Mouse (Mus musculus) limb, embryonic 10.5 days (tissue): ENCODE measurements around the gene Npas3. TPM values are rescaled to one million over a fixed set of nuclear protein-coding genes. Genes with fewer than 3 reads are reported as not detected.

Experiments
- DNase-seq: peaks from one replicate; pipeline ENCODE4 v3.0.0-alpha.2; 2017; ENCODE audit warnings: low spot score
- H3K27ac ChIP-seq: fragments of 300-500 bp; sonication (generic); 2 replicates; pipeline ENCODE4 v1.5.1; 2016; ENCODE audit warnings: mild to moderate bottlenecking
- H3K27me3 ChIP-seq: fragments of 300-500 bp; sonication (generic); 2 replicates; pipeline ENCODE4 v1.6.1; 2016; ENCODE audit warnings: low read depth, mild to moderate bottlenecking; ENCODE audit not compliant: poor library complexity, severe bottlenecking
- H3K36me3 ChIP-seq: fragments of 300-500 bp; sonication (generic); 2 replicates; pipeline ENCODE4 v1.6.1; 2016; ENCODE audit warnings: mild to moderate bottlenecking, moderate library complexity
- H3K4me1 ChIP-seq: fragments of 300-500 bp; sonication (generic); 2 replicates; pipeline ENCODE4 v1.6.1; 2016
- H3K4me3 ChIP-seq: fragments of 300-500 bp; sonication (generic); 2 replicates; pipeline ENCODE4 v1.5.1; 2016; ENCODE audit warnings: mild to moderate bottlenecking, moderate library complexity
- H3K9me3 ChIP-seq: fragments of 300-500 bp; sonication (generic); replicated peaks from 2 replicates; pipeline ENCODE4 v1.6.1; 2016; ENCODE audit warnings: mild to moderate bottlenecking
- WGBS: fragments of 180-500 bp; shearing (Covaris S2); methylation state at CpG from one replicate; pipeline ENCODE4 v1.1.7; 2016; 5-methylcytosine and 5-hydroxymethylcytosine counted together
- polyA plus RNA-seq: library from polyadenylated mRNA; unstranded; fragments of >200 nt; fragmentation: Nextera tagmentation; extraction: Ambion mirVana; gene quantifications from 2 replicates; pipeline ENCODE4 v1.2.1, GENCODE M21; 2016

Npas3 gene
- polyA plus RNA-seq, 1 experiment from 2014 or later, result 0.91 TPM

DNA sequence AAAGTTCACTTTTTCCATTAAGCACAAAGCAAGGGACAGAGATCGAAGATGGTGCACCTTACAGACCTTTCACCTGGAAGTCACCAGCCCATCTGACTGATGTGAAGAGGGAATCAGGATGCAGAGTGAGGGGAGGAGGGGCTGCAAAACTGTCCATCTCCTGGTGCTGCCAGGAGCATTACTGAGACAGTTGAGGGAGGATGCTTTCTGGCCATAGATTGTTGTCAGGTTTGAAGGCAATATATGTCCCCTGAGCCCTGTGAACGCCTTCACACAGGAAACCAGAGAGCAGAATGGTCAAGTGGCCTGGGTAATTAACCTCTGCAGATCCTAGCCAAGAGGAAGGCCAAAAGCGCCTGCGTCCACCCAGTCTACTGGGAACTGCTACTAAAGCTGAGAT lies 796.9 kb downstream of the Npas3 start:
- Histone ChIP-seq H3K27me3 (no peaks in the 10 kb centered on the region), H3K4me3 (no peak overlapping the region), H3K27ac (no peak overlapping the region), H3K9me3 (no peaks in the 10 kb centered on the region), H3K36me3 (no peaks in the 10 kb centered on the region), H3K4me1 (peaks cover 5% of the 10 kb centered on the region)
- DNase-seq, result no peak
- WGBS, result 65% methylated on average over 4 of the region's 4 CpGs

DNA sequence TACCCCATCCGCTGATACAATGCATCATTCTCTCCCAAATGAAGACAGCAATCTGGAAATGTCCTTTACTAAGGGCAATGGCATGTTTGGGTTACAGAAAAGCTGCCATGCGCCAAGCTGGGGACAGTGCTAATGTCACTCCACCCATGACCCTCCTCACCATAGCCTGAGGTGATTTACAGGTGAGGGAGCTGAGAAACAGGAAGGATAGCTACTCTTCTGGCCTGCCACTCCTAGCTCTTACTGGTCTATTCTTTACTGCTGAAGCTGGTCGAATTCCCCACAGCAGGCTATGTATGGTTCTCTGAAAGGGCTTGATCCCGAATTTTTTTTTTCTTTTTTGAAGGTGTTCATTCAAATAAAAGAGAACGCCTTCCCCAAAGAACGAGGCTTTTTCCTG lies 798.3 kb downstream of the Npas3 start:
- DNase-seq, result no peak
- no peaks in the 10 kb centered on the region for H3K27me3 ChIP-seq
- 68% methylated on average over 6 of the region's 6 CpGs for WGBS
- H3K4me3 ChIP-seq, result no peak overlapping the region
- H3K27ac ChIP-seq, result no peak overlapping the region
- H3K36me3 ChIP-seq, result no peaks in the 10 kb centered on the region
- H3K4me1 ChIP-seq, result peaks cover 5% of the 10 kb centered on the region
- H3K9me3 ChIP-seq, result no peaks in the 10 kb centered on the region

DNA sequence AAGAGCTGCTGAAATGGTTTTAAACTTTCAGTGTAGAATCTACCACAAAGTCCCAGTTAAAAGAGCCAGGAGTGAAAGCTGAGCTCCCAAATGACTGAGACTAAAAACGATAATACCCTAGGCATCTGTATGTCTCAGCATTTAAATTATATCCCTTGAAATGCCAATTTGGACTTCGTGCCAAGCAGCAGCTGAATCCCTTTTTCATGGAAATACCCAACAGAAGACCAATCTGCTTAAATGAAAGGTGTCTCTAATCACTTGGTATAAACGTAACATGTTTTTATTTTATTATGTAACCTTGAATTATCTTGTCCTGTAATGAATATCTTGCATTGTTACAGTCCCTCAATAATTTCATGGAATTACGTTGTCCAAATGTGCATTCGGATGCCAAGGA lies 799.6 kb downstream of the Npas3 start:
- no peaks in the 10 kb centered on the region for H3K36me3 ChIP-seq
- no peak overlapping the region for H3K4me3 ChIP-seq
- no peaks in the 10 kb centered on the region for H3K27me3 ChIP-seq
- peaks cover 11% of the 10 kb centered on the region for H3K4me1 ChIP-seq
- DNase-seq, result no peak
- no peak overlapping the region for H3K27ac ChIP-seq
- H3K9me3 ChIP-seq, result no peaks in the 10 kb centered on the region
- 92% methylated on average over 5 of the region's 5 CpGs for WGBS

- Histone ChIP-seq H3K4me3 (no peak overlapping the region), H3K27ac (no peak overlapping the region), H3K9me3 (no peaks in the 10 kb centered on the region), H3K27me3 (no peaks in the 10 kb centered on the region), H3K4me1 (peaks cover 13% of the 10 kb centered on the region), H3K36me3 (no peaks in the 10 kb centered on the region)
- DNase-seq, result no peak
- 96% methylated on average over 4 of the region's 4 CpGs for WGBS
These were observed 801.4 kb downstream of the Npas3 start for GRCm38 (mm10) chr12:54049926-54050325.

DNA sequence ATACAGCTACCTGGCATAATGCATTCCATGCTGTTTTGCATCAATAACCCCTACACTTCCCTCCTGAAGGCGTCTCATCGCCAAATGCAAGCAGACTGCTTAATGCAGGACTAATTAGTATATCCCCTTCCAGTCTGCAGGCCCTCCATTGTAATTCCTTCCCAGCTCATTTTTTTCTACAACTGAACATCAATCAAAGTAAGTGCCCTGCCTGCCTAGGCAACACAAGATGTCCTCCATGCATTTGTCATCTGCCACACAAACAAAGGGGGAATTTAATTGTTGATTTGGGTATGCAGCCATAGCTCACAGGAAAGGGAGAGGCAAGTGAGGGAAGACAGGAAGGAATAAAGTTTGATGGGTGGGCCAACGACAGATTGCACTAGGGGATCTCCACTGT lies 804.5 kb downstream of the Npas3 start:
- H3K9me3 ChIP-seq, result no peaks in the 10 kb centered on the region
- H3K36me3 ChIP-seq, result no peaks in the 10 kb centered on the region
- H3K4me1 ChIP-seq, result peaks cover 13% of the 10 kb centered on the region
- peaks cover 12% of the 10 kb centered on the region; the same call in 1 of the 2 replicates for H3K27me3 ChIP-seq
- no peak overlapping the region for H3K4me3 ChIP-seq
- WGBS, result 40% methylated on average over 3 of the region's 3 CpGs
- H3K27ac ChIP-seq, result no peak overlapping the region
- no peak for DNase-seq

DNA sequence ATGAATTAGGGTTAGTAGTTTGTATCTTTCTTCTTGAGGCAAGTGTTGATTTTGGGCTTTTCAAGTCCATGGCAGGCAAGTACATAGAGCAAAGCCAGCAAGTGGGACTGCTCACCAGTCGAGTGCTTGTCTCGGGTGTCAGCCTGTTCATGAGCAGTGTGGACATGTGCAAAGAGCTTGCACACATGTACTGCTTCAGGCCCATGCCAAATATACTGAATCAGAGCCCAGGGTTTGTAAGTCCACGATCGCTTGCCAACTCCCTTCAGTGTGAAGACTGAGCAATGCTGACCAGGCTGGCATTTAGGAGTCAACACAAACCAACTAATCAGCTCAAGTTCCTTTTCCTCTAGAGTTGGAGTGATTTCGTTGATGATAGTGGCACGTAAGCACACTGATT lies 805.1 kb downstream of the Npas3 start:
- no peak overlapping the region for H3K27ac ChIP-seq
- no peak for DNase-seq
- no peaks in the 10 kb centered on the region for H3K9me3 ChIP-seq
- H3K36me3 ChIP-seq, result no peaks in the 10 kb centered on the region
- H3K4me3 ChIP-seq, result no peak overlapping the region
- H3K27me3 ChIP-seq, result peaks cover 18% of the 10 kb centered on the region; the same call in 1 of the 2 replicates
- WGBS, result 91% methylated on average over 6 of the region's 6 CpGs
- H3K4me1 ChIP-seq, result peaks cover 15% of the 10 kb centered on the region

DNA sequence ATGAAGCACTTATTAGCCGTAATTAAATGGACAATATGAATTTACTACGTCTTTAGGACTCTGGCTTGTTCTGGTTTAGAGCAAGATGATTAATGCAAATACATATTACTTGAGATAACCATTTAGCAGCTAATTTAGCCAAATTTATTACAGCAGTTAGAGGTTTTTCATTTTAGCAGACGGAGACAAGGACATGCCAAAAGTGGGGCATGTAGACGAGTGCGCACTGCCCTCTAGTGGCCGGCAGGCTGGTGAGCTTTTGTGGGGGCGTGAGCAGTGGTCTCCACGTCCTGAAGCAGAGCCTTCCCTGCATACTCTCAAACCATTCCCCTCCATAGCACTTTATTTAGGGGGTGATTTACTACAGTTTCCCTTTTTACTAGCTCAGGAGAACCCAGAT lies 812.3 kb downstream of the Npas3 start:
- DNase-seq, result peak; percentile 92
- no peak overlapping the region for H3K4me3 ChIP-seq
- H3K9me3 ChIP-seq, result no peaks in the 10 kb centered on the region
- no peak overlapping the region for H3K27ac ChIP-seq
- 12% methylated on average over 8 of the region's 8 CpGs for WGBS
- no peaks in the 10 kb centered on the region for H3K36me3 ChIP-seq
- peaks cover 33% of the 10 kb centered on the region for H3K4me1 ChIP-seq
- peaks cover 64% of the 10 kb centered on the region for H3K27me3 ChIP-seq

DNA sequence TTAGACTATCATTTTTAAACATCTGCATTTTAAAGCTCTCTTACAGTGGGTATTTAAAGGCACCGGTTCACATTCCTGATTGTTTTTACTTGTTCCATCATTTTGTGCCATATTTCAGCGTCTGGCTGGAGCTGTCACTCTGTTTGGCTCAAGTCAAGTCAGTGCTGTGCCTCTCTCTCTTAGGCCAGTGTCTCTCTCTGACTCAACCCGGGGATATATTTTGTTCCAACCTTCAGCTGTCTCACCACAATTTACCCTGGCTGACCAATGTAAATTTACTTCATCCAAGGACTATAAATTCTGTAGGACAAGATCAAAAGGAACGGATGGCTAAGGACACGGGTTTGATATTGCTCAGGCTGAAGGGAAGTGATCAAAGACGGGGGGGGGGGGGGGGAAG lies 812.7 kb downstream of the Npas3 start:
- 56% methylated on average over 6 of the region's 6 CpGs for WGBS

GRCm38 (mm10) chr12:54064986-54065385 lies 816.5 kb downstream of the Npas3 start:
- no peaks in the 10 kb centered on the region for H3K36me3 ChIP-seq
- H3K9me3 ChIP-seq, result no peaks in the 10 kb centered on the region
- H3K27me3 ChIP-seq, result peaks cover 76% of the 10 kb centered on the region
- DNase-seq, result peak; percentile 75
- H3K27ac ChIP-seq, result no peak overlapping the region
- peaks cover 41% of the 10 kb centered on the region for H3K4me1 ChIP-seq
- 25% methylated on average over 16 of the region's 16 CpGs for WGBS
- H3K4me3 ChIP-seq, result peak overlapping the region; percentile 20; the same call in 1 of the 2 replicates

More for the DNA sequence above, 812.7 kb downstream of the Npas3 start:
- Histone ChIP-seq H3K4me1 (peaks cover 34% of the 10 kb centered on the region), H3K36me3 (no peaks in the 10 kb centered on the region), H3K27me3 (peaks cover 68% of the 10 kb centered on the region), H3K9me3 (no peaks in the 10 kb centered on the region), H3K27ac (no peak overlapping the region), H3K4me3 (no peak overlapping the region)
- DNase-seq, result no peak

DNA sequence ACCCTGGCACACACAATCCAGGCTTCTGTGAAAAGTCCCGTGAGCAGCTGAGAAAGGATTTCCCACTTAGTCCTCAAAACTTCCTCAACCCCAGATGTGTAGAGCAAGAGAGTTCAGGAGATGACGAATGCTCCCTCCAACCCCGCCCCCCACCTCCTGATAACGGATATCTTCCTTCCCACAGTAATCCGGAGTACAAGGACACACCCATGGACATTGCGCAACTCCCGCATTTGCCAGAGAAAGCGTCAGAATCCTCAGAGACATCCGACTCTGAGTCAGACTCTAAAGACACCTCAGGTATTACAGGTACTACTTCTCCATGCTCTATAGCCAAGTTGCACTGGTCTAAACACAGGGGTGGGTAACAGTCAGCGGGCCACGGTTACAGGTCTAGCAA lies 817.1 kb downstream of the Npas3 start:
- WGBS, result 67% methylated on average over 11 of the region's 11 CpGs
- peaks cover 79% of the 10 kb centered on the region for H3K27me3 ChIP-seq
- peaks cover 35% of the 10 kb centered on the region for H3K4me1 ChIP-seq
- no peak overlapping the region for H3K27ac ChIP-seq
- no peaks in the 10 kb centered on the region for H3K9me3 ChIP-seq
- no peak for DNase-seq
- H3K36me3 ChIP-seq, result no peaks in the 10 kb centered on the region
- no peak overlapping the region for H3K4me3 ChIP-seq

DNA sequence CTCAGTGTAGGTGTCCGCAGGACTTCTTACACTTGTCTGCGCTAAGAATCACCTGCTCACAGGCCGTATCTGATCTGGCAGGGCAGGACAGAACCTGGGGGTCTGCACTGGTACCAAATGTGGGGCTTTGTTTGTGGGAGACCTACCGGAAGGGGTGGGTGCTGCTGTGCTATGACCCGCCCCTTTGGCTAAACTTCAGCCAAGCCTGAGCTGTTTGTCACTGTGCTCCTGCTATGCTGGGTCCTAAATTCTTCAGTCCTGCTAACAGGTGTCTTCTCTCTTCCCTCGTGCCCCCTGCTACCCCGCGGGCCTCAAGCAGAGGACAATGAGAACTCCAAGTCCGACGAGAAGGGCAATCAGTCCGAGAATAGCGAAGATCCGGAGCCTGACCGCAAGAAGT lies 818.9 kb downstream of the Npas3 start:
- peaks cover 33% of the 10 kb centered on the region for H3K4me1 ChIP-seq
- H3K36me3 ChIP-seq, result no peaks in the 10 kb centered on the region
- DNase-seq, result no peak
- no peaks in the 10 kb centered on the region for H3K9me3 ChIP-seq
- H3K27ac ChIP-seq, result 0 out of 2 replicates have a peak overlapping the region, but pooled peaks have one; percentile 51
- peaks cover 73% of the 10 kb centered on the region for H3K27me3 ChIP-seq
- 36% methylated on average over 14 of the region's 14 CpGs for WGBS
- H3K4me3 ChIP-seq, result peak overlapping the region; percentile 49

DNA sequence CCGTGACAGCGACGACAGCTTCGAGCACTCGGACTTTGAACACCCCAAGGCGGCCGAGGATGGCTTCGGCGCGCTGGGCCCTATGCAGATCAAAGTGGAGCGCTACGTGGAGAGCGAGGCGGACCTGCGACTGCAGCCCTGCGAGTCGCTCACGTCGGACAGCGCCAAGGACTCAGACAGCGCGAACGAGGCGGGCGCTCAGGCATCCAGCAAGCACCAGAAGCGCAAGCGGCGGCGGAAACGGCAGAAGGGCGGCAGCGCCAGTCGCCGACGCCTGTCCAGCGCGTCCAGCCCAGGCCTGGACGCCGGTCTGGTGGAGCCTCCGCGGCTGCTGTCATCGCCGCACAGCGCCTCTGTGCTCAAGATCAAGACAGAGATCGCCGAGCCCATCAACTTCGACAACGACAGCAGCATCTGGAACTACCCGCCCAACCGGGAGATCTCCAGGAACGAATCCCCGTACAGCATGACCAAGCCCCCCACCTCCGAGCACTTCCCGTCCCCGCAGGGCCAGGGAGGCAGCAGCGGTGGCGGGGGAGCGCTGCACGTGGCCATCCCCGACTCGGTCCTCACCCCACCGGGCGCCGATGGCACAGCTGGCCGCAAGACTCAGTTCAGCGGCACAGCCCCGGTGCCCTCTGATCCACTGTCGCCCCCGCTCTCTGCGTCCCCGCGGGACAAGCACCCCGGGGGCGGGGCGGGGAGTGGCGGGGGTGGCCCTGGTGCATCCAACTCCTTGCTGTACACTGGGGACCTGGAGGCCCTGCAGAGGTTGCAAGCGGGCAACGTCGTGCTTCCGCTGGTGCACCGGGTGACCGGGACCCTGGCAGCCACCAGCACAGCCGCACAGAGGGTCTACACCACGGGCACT lies 819.6 kb downstream of the Npas3 start:
- Histone ChIP-seq H3K4me1 (peaks cover 33% of the 10 kb centered on the region), H3K9me3 (no peaks in the 10 kb centered on the region), H3K36me3 (no peaks in the 10 kb centered on the region), H3K27me3 (peaks cover 66% of the 10 kb centered on the region), H3K4me3 (peak overlapping the region; percentile 49), H3K27ac (peak overlapping the region; percentile 51)
- 8% methylated on average over 84 of the region's 84 CpGs for WGBS
- DNase-seq, result peak; percentile 77

GRCm38 (mm10) chr12:54068757-54069146 lies 820.3 kb downstream of the Npas3 start:
- DNase-seq, result no peak
- Histone ChIP-seq H3K4me1 (peaks cover 33% of the 10 kb centered on the region), H3K27ac (0 out of 2 replicates have a peak overlapping the region, but pooled peaks have one; percentile 51), H3K36me3 (no peaks in the 10 kb centered on the region), H3K9me3 (no peaks in the 10 kb centered on the region), H3K27me3 (peaks cover 60% of the 10 kb centered on the region), H3K4me3 (peak overlapping the region; percentile 49)
- 60% methylated on average over 27 of the region's 27 CpGs for WGBS
